Mouse (Mus musculus) heart, embryonic 15.5 days (tissue): ENCODE results near the gene Ptpn18. TPM values are rescaled to one million over a fixed set of nuclear protein-coding genes. Genes with fewer than 3 reads are reported as not detected.
"Not testable (repeated sequence)": the region's sequence is repeated elsewhere in the genome, so short reads cannot be mapped to it uniquely, and the experiment has no call there.

ENCODE experiments used
- ATAC-seq: fragments of 200-750 bp; cut with Nextera tagmentation; replicated peaks from 2 replicates; pipeline ENCODE4 v1.8.0; 2017; ENCODE audit warnings: low read depth, moderate TSS enrichment; ENCODE audit not compliant: insufficient number of reproducible peaks, insufficient read depth, low FRiP score
- H3K27ac ChIP-seq: fragments of 300-500 bp; sonication (generic); 2 replicates; pipeline ENCODE4 v1.5.1; 2015; ENCODE audit warnings: mild to moderate bottlenecking, inconsistent platforms
- H3K27me3 ChIP-seq: fragments of 300-500 bp; sonication (generic); 2 replicates; pipeline ENCODE4 v1.6.1; 2015; ENCODE audit warnings: inconsistent platforms
- H3K36me3 ChIP-seq: fragments of 300-500 bp; sonication (generic); 2 replicates; pipeline ENCODE4 v1.6.1; 2015; ENCODE audit warnings: mild to moderate bottlenecking, inconsistent platforms
- H3K4me1 ChIP-seq: fragments of 300-500 bp; sonication (generic); replicated peaks from 2 replicates; pipeline ENCODE4 v1.6.1; 2015; ENCODE audit warnings: inconsistent platforms
- H3K4me2 ChIP-seq: fragments of 300-500 bp; sonication (generic); 2 replicates; pipeline ENCODE4 v1.6.1; 2015; ENCODE audit warnings: inconsistent platforms, mild to moderate bottlenecking, moderate library complexity
- H3K4me3 ChIP-seq: fragments of 300-500 bp; sonication (generic); 2 replicates; pipeline ENCODE4 v1.5.1; 2015; ENCODE audit warnings: mild to moderate bottlenecking, inconsistent platforms
- H3K9ac ChIP-seq: fragments of 300-500 bp; sonication (generic); 2 replicates; pipeline ENCODE4 v1.6.1; 2015; ENCODE audit warnings: mild to moderate bottlenecking, inconsistent platforms
- H3K9me3 ChIP-seq: fragments of 300-500 bp; sonication (generic); replicated peaks from 2 replicates; pipeline ENCODE4 v1.6.1; 2016; ENCODE audit warnings: inconsistent platforms
- WGBS: fragments of 180-500 bp; shearing (Covaris S2); methylation state at CpG from one replicate; pipeline ENCODE4 v1.1.7; 2015; ENCODE audit warnings: mixed read lengths; 5-methylcytosine and 5-hydroxymethylcytosine counted together
- polyA plus RNA-seq: library from polyadenylated mRNA; unstranded; fragments of >200 nt; fragmentation: Nextera tagmentation; extraction: Ambion mirVana; gene quantifications from 2 replicates; pipeline ENCODE4 v1.2.1, GENCODE M21; 2015

Ptpn18 gene
- polyA plus RNA-seq, 1 experiment from 2014 or later, result 12.0 TPM

DNA sequence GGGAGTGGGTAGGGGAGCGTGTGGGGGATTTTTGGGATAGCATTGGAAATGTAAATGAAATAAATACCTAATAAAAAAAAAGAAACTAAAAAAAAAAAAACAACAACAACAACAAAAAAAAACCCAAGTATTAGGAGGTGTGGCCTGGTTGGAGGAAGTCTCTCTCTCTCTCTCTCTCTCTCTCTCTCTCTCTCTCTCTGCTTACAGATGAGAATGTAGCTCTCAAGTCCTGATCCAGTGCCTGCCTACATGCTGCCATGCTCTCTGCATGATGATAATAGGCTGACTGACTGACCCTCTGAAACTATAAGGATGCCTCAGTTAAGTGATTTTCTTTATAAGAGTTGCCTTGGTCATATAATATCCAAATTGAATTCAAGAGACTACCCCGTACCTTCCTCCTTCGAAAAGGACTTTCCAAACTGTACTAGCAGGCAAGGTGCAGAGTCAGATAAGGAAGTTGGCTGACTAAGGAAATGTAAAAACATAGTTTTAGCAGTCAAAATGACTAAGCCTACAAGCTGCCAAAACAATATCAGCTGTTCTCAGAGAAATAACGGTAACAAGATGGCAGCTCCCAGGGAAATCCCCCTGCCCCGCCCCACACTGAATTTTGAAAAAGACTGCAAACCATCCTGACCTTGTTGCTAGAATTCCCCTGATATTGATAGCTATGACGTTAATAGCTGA, 30.4 kb downstream of the Ptpn18 start:
- Histone ChIP-seq H3K4me2 (no peak overlapping the region), H3K4me3 (no peak overlapping the region), H3K27ac (no peak overlapping the region), H3K36me3 (no peaks in the 10 kb centered on the region), H3K27me3 (no peaks in the 10 kb centered on the region), H3K4me1 (peaks cover 8% of the 10 kb centered on the region), H3K9ac (no peak overlapping the region), H3K9me3 (no peaks in the 10 kb centered on the region)
- no peak for ATAC-seq
- WGBS, result 83% methylated on average over 6 of the region's 6 CpGs

DNA sequence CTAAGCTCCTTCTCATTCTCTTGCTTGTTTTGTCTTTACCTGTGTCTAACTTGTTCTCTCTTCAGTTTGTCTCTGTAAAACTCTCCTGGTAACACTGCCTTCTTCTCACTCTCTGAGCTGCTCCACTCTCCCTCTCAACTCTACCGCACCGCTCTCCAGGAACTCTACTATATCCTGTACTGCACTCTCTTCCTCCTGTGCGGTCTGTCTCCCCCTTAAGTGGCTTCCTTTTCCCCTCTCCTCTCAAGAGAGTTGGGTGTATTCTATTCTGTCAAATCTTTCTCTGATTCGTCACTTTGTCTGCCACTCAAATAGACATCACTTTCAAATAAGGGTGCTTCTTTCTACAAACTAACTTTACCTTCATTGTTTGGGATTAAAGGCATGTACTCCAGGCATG, 31.9 kb downstream of the Ptpn18 start:
- H3K36me3 ChIP-seq, result no peaks in the 10 kb centered on the region
- no peaks in the 10 kb centered on the region for H3K9me3 ChIP-seq
- H3K4me3 ChIP-seq, result no peak overlapping the region
- no peak overlapping the region for H3K4me2 ChIP-seq
- H3K9ac ChIP-seq, result no peak overlapping the region
- no peak for ATAC-seq
- no peaks in the 10 kb centered on the region for H3K4me1 ChIP-seq
- H3K27me3 ChIP-seq, result no peaks in the 10 kb centered on the region
- H3K27ac ChIP-seq, result no peak overlapping the region
- WGBS, result 78% methylated on average over 4 of the region's 4 CpGs

DNA sequence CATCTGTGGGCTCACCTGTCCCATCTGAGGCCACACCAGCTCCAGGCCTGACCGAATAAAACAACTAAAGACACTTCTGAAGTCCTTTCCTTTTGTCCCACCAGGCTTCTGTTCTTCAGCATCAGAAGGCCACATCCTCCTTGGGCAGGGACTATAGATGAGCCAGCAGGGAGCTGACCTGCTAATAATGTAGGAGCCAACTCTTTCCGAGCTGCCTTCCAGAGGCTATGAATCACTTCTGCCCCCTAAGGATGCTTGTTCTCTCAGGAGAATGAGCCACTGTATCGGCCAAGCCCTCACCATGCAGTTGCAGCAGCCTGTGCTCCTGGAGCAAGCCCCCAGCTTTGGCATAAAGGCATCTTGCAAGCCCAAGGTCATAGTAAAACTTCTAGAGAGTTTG, 43.4 kb downstream of the Ptpn18 start:
- no peak overlapping the region for H3K4me3 ChIP-seq
- 65% methylated on average over 3 of the region's 3 CpGs for WGBS
- no peaks in the 10 kb centered on the region for H3K27me3 ChIP-seq
- H3K9me3 ChIP-seq, result no peaks in the 10 kb centered on the region
- no peak overlapping the region for H3K4me2 ChIP-seq
- H3K9ac ChIP-seq, result no peak overlapping the region
- no peaks in the 10 kb centered on the region for H3K4me1 ChIP-seq
- H3K27ac ChIP-seq, result no peak overlapping the region
- H3K36me3 ChIP-seq, result no peaks in the 10 kb centered on the region
- ATAC-seq, result no peak

DNA sequence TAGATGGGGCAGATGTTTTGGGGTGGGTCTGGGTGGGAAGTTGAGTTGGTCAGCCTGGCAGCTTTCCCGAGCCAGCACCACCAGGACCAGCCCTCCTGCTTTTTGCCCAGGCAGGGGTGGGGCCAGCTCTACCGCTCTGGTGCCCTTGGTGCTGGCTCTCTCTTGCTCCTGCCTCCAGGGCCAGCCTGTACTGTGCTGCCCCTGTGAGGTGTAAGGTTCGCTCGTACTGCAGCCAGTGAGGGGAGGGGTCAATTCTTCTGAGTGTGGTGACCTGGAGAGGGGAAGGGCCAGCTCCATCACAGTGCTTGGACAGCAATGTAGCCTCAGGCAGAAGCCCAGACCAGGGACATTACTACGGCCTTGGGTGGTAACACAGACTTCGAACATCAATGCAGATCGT, 45.7 kb downstream of the Ptpn18 start:
- no peak overlapping the region for H3K4me2 ChIP-seq
- no peak overlapping the region for H3K9ac ChIP-seq
- no peak overlapping the region for H3K4me3 ChIP-seq
- H3K9me3 ChIP-seq, result no peaks in the 10 kb centered on the region
- H3K27me3 ChIP-seq, result no peaks in the 10 kb centered on the region
- peaks cover 2% of the 10 kb centered on the region; the same call in 1 of the 2 replicates for H3K4me1 ChIP-seq
- no peak overlapping the region for H3K27ac ChIP-seq
- no peaks in the 10 kb centered on the region for H3K36me3 ChIP-seq
- 63% methylated on average over 7 of the region's 7 CpGs for WGBS
- no peak for ATAC-seq

DNA sequence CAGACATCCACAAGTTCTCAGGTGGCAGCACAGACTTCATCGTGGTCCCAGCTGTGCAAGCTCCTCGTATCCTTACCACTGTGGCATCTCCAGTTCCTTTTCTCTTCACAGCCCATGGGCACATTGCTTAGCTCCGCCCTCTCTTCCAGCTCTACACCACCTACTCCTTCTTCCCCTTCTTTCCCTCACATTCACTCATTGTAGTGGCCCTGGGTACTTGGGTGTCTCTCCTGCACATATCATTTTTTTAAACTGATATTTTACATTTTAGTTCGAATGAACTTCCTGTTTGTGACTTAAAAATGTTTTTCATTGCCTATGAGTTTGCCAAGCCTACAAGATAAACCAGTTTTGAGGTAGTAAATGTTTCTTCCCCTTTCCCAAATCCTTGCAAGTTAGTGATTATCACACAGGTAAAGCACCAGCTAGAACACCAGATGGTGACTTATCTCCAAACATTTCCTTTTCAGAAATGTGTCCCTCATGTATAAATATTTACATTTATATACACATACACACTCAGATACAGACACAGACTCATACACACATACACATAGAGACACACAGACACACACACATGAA, 46.5 kb downstream of the Ptpn18 start:
- no peak for ATAC-seq
- H3K9ac ChIP-seq, result no peak overlapping the region
- no peaks in the 10 kb centered on the region for H3K27me3 ChIP-seq
- no peak overlapping the region for H3K4me3 ChIP-seq
- H3K9me3 ChIP-seq, result no peaks in the 10 kb centered on the region
- no peak overlapping the region for H3K4me2 ChIP-seq
- H3K27ac ChIP-seq, result no peak overlapping the region
- WGBS, result 74% methylated on average over 4 of the region's 4 CpGs
- no peaks in the 10 kb centered on the region for H3K36me3 ChIP-seq
- peaks cover 6% of the 10 kb centered on the region; the same call in 1 of the 2 replicates for H3K4me1 ChIP-seq

DNA sequence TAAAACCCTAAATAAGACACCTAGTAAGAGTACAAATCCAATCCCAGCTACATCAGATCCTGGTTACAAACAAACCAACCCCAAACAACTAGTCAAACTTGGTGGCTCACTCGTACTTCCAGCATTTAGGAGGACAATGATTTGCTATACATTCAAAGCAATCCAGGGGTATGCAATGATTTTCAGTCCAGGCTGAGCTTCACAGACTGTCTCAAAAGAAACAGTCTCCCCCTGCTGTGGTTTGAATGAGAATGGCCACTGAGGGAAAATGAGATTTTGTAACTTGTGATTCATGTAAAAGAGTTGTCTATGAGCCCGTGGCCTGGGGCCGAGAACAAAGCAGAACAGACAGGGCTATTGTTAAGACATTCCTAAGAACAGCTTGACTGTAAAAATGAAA, 48.4 kb downstream of the Ptpn18 start:
- H3K9ac ChIP-seq, result no peak overlapping the region
- peaks cover 6% of the 10 kb centered on the region; the same call in 1 of the 2 replicates for H3K4me1 ChIP-seq
- no peak overlapping the region for H3K27ac ChIP-seq
- no peaks in the 10 kb centered on the region for H3K27me3 ChIP-seq
- no peaks in the 10 kb centered on the region for H3K9me3 ChIP-seq
- no peak overlapping the region for H3K4me2 ChIP-seq
- no peak overlapping the region for H3K4me3 ChIP-seq
- H3K36me3 ChIP-seq, result no peaks in the 10 kb centered on the region
- ATAC-seq, result no peak
- 81% methylated on average over 3 of the region's 3 CpGs for WGBS

DNA sequence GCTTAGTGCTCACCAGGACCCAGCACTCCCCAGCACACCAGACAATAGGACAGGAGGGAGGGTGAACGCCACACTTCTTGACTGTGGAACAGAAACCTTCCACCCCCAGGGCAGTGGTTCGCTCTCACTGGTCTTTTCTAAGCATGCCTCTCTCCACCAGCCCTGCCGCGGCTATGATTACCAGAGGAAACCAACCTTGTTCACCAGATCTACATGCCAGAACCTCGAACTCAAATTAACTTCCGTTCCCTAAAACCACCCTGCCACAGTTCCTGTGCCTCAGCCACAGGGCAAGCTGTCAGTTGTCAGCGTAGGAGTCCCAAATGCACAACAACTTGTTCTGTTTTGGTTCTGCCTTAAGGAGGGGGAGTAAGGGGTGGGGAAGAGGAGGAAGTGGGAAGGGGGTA, 51.0 kb downstream of the Ptpn18 start:
- H3K4me3 ChIP-seq, result 0 out of 2 replicates have a peak overlapping the region, but pooled peaks have one; percentile 12
- peaks cover 6% of the 10 kb centered on the region; the same call in 1 of the 2 replicates for H3K4me1 ChIP-seq
- H3K4me2 ChIP-seq, result peak overlapping the region; percentile 47
- H3K27ac ChIP-seq, result no peak overlapping the region
- H3K9me3 ChIP-seq, result no peaks in the 10 kb centered on the region
- H3K9ac ChIP-seq, result no peak overlapping the region
- H3K27me3 ChIP-seq, result no peaks in the 10 kb centered on the region
- ATAC-seq, result no peak
- H3K36me3 ChIP-seq, result no peaks in the 10 kb centered on the region
- 3% methylated on average over 7 of the region's 7 CpGs for WGBS

DNA sequence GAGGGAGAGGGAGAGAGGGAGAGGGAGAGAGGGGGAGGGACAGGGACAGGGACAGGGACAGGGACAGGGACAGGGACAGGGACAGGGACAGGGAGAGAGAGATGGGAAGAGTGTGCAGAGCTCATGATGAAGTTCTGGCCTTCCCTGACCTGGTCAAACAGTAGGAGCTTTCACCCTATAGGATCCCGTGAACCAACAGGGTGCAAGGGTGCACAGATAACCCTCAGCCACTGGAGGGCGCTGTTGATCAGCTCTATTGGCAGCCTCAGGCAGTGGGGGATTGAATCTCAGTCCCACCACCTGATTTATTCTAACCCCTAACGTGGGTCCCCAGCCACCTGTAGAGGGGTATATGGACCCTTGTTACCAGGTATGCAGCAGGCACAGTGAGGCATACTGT, 51.5 kb downstream of the Ptpn18 start:
- Histone ChIP-seq H3K4me2 (no peak overlapping the region; the same call in 1 of the 2 replicates), H3K4me3 (no peak overlapping the region), H3K27me3 (no peaks in the 10 kb centered on the region), H3K27ac (no peak overlapping the region), H3K9me3 (no peaks in the 10 kb centered on the region), H3K9ac (no peak overlapping the region), H3K36me3 (no peaks in the 10 kb centered on the region), H3K4me1 (peaks cover 6% of the 10 kb centered on the region; the same call in 1 of the 2 replicates)
- 0 out of 2 replicates have a peak, but pooled peaks have one; percentile 39 for ATAC-seq
- 10% methylated on average over 3 of the region's 3 CpGs for WGBS

DNA sequence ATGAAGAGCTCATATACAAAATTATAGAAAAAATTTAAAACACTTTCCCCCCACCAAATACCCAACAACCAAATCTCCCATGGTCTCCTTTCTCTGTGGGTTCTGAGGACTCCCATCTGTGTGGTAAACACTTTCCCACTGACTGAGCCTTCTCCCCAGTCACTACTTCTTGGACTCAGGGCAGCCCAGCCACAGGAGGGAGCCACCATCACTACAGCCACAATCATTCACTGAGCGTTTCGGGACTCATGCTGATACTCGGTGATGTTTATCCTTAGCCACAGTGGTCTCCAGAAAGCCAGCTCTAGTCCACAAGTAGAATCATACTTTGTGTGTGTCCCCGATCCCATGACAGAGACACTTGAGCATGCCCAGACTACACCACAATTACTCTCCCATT, 53.5 kb downstream of the Ptpn18 start:
- Histone ChIP-seq H3K4me1 (peaks cover 6% of the 10 kb centered on the region; the same call in 1 of the 2 replicates), H3K27ac (no peak overlapping the region), H3K27me3 (no peaks in the 10 kb centered on the region), H3K9ac (no peak overlapping the region), H3K9me3 (no peaks in the 10 kb centered on the region), H3K4me2 (no peak overlapping the region), H3K4me3 (no peak overlapping the region), H3K36me3 (no peaks in the 10 kb centered on the region)
- WGBS, result 76% methylated on average over 4 of the region's 4 CpGs
- no peak for ATAC-seq

DNA sequence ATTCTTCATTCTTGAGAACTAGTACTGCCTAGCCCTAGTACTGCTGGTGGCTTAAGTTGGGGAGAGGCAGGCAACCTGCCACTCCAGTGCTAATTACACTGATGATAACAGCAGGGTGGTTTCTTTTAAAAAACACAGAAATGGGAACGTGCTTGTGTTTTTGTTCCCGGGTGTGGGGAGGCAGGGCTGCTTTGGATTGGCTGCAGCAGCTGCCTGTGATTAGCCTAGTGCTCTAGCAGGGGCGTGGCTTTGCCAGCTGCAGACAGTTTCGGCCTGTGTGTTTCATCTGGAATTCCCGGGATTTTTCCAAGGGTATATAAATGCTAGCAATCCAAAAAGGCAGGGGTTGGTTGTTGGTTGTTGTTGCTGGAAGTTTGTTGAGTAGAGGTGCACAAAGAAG, 57.0 kb downstream of the Ptpn18 start:
- Histone ChIP-seq H3K36me3 (no peaks in the 10 kb centered on the region), H3K27ac (no peak overlapping the region), H3K4me3 (no peak overlapping the region), H3K4me1 (0 out of 2 replicates have a peak, but pooled peaks cover 3% of the 10 kb centered on the region), H3K9ac (no peak overlapping the region), H3K9me3 (no peaks in the 10 kb centered on the region), H3K4me2 (no peak overlapping the region), H3K27me3 (no peaks in the 10 kb centered on the region)
- 18% methylated on average over 5 of the region's 5 CpGs for WGBS
- ATAC-seq, result no peak

DNA sequence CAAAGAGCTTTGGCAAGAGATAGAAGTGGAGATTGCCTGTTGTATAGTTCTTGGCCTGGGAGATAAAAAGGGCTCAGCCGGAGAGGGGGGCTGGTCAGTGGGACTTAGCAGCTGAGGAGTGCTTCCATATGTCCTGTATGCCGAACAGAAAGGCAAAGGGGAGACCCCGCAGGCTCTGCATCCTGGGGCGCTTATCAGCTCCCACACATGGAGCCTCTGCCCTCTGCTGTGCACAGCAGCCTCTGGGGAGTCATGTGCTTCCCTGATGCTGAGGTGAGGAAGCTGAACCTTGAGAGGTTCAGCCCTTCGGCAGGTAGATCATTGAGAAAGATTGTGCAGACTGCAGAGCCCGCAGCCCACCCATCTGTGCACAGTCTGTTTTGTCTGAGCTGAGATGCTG, 57.7 kb downstream of the Ptpn18 start:
- H3K27ac ChIP-seq, H3K4me3 ChIP-seq, H3K9ac ChIP-seq, H3K4me1 ChIP-seq, H3K4me2 ChIP-seq, H3K36me3 ChIP-seq, ATAC-seq, H3K9me3 ChIP-seq, H3K27me3 ChIP-seq: not testable (repeated sequence)
- 32% methylated on average over 6 of the region's 6 CpGs for WGBS

DNA sequence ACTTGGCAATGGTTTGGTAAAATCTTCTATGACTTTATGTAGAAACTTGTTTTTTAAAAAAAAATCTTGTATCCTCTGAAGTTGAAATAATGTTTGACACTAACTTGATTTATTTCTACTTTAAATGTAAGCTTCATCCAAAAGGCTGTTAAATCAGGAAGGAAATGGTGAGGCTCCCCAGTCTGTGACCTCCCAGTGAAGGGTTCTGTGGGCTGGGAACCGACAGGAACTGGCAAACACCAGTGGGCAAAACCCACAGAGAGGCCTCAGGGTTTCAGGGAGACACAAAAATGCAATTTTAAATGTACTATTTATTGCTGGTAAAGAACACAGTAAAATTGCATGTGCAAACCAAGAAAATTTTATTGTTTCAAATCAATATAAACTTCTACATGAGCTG, 58.2 kb downstream of the Ptpn18 start:
- not testable (repeated sequence) for H3K9ac ChIP-seq, ATAC-seq, H3K27me3 ChIP-seq, H3K4me2 ChIP-seq, H3K36me3 ChIP-seq, H3K9me3 ChIP-seq, H3K27ac ChIP-seq, H3K4me3 ChIP-seq
- H3K4me1 ChIP-seq, result peaks cover 12% of the 10 kb centered on the region
- 48% methylated on average over 1 of the region's 1 CpGs for WGBS
